Mouse (Mus musculus): ENCODE measurements at regions not wholly inside any gene's neighbourhood (a gene's known extent, or its start where the extent isn't known, plus 50 kb on each side); places are given as distances from the start of the nearest gene placed in this dataset.

- DNase-seq (ENCODE audit: low read depth), result no peak
Measured at GRCm38 (mm10) chr3:107826241-107826760, 50.7 kb upstream of the Eps8l3 start.

- DNase-seq (ENCODE audit: low read depth), result no peak
Measured at GRCm38 (mm10) chr3:107825468-107825867, 51.6 kb upstream of the Eps8l3 start.

- no peak for DNase-seq (ENCODE audit: low read depth)
Measured at GRCm38 (mm10) chr3:107824378-107824777, 52.7 kb upstream of the Eps8l3 start.

GRCm38 (mm10) chr3:107823655-107824266 is 53.3 kb upstream of the Eps8l3 start:
- no peak for DNase-seq (ENCODE audit: low read depth)

GRCm38 (mm10) chr3:107823177-107823576 is 53.9 kb upstream of the Eps8l3 start:
- no peak for DNase-seq (ENCODE audit: low read depth)

GRCm38 (mm10) chr3:107822499-107822898 is 54.5 kb upstream of the Eps8l3 start:
- DNase-seq (ENCODE audit: low read depth), result no peak

- no peak for DNase-seq (ENCODE audit: low read depth)
Measured at GRCm38 (mm10) chr3:107821952-107822351, 55.1 kb upstream of the Eps8l3 start.

- DNase-seq (ENCODE audit: low read depth), result no peak
Measured at GRCm38 (mm10) chr3:107819622-107820021, 57.4 kb upstream of the Eps8l3 start.

GRCm38 (mm10) chr3:107818616-107819495 is 58.2 kb upstream of the Eps8l3 start:
- DNase-seq (ENCODE audit: low read depth), result peak; percentile 57

- no peak for DNase-seq (ENCODE audit: low read depth)
Measured at GRCm38 (mm10) chr3:107816031-107816430, 55.8 kb upstream of the Csf1 start.

GRCm38 (mm10) chr3:107814280-107814679 is 54.0 kb upstream of the Csf1 start:
- no peak for DNase-seq (ENCODE audit: low read depth)

- no peak for DNase-seq (ENCODE audit: low read depth)
Measured at GRCm38 (mm10) chr3:107812885-107813284, 52.6 kb upstream of the Csf1 start.

GRCm38 (mm10) chr3:107812341-107812740 is 52.1 kb upstream of the Csf1 start:
- no peak for DNase-seq (ENCODE audit: low read depth)

- no peak for DNase-seq (ENCODE audit: low read depth)
Measured at GRCm38 (mm10) chr3:107810452-107811050, 50.3 kb upstream of the Csf1 start.
